Mouse (Mus musculus): Measurements from ENCODE around the gene E130114P18Rik.

GRCm38 (mm10) chr4:97794865-97795264 is 17.0 kb upstream of the E130114P18Rik start:
- TF ChIP-seq POLR2A (IDR thresholded peaks at IDR 0.05; ENCODE audit: borderline replicate concordance, extremely low read depth, insufficient read depth, insufficient read length, poor library complexity, severe bottlenecking) (no peak), CTCF (IDR thresholded peaks at IDR 0.05; ENCODE audit: borderline replicate concordance, extremely low read depth, insufficient read depth, insufficient read length) (no peak)
